Mouse (Mus musculus) liver, embryonic 14.5 days (tissue): ENCODE measurements at regions not wholly inside any gene's neighbourhood (a gene's known extent, or its start where the extent isn't known, plus 50 kb on each side); places are given as distances from the start of the nearest gene placed in this dataset.

Experiments used
- CTCF ChIP-seq: IDR thresholded peaks from 2 replicates; pipeline ENCODE4 v1.5.1; 2016; ENCODE audit warnings: antibody characterized with exemption, low read depth, control low read depth
- EP300 ChIP-seq: IDR thresholded peaks from 2 replicates; pipeline ENCODE4 v1.6.1; 2016; ENCODE audit warnings: antibody characterized with exemption, low read depth

GRCm38 (mm10) chr8:26748161-26748971, 228.8 kb upstream of the Zfp703 start:
- TF ChIP-seq CTCF (no peak), EP300 (no peak)
